8 mouse cellular contexts compared by ENCODE assay signal in genomic region chr10:117681999-117682857, GRCm38 (mm10). TPM values are rescaled to one million over a fixed set of nuclear protein-coding genes. Genes with fewer than 3 reads are reported as not detected.
DNase-seq lines count a peak whose midpoint lies in the region; ATAC-seq and TF ChIP-seq lines count a peak whose summit lies in the region.
"Had no signal": no experiment of that assay in that cellular context is flagged by ENCODE, and none has a peak within 500 bp of the region (broad histone marks: within the 10 kb centered on the region; RNA-seq: fewer than 3 reads in every experiment).

No protein-coding gene starts in this region.

- H3K9ac ChIP-seq in kidney, embryonic 14.5 days (ENCODE audit: low read depth, low read length) = no peak overlapping the region
- no peak overlapping the region for H3K9ac ChIP-seq in ES-E14 (ENCODE audit: insufficient read depth, low read depth, low read length, poor library complexity, severe bottlenecking)
- H3K9ac ChIP-seq in liver, embryonic 14.5 days (replicated peaks) = no peak overlapping the region
- H3K9ac ChIP-seq: lung, embryonic 15.5 days had no signal

- TF ChIP-seq CTCF in liver, embryonic 14.5 days (IDR thresholded peaks at IDR 0.05; ENCODE audit: low read depth) = peak; percentile 71

- no peak overlapping the region for H3K4me3 ChIP-seq in kidney, embryonic 14.5 days (ENCODE audit: low read length)
- H3K4me3 ChIP-seq in ES-E14 (ENCODE audit: insufficient read depth in 1 of 2, low read depth in 1 of 2, low read length in 2 of 2, poor library complexity in 1 of 2, severe bottlenecking in 1 of 2) = no peak overlapping the region
- no peak overlapping the region for H3K4me3 ChIP-seq in liver, embryonic 14.5 days (ENCODE audit: insufficient read depth in 1 of 2, low read depth in 2 of 2, low read length in 2 of 2)
- H3K4me3 ChIP-seq: lung, embryonic 15.5 days had no signal

- ATAC-seq in kidney, embryonic 14.5 days (ENCODE audit: low FRiP score, low TSS enrichment) = no peak
- no peak for ATAC-seq in liver, embryonic 14.5 days (ENCODE audit: insufficient read depth)

- H3K4me1 ChIP-seq in kidney, embryonic 14.5 days (ENCODE audit: control insufficient read depth, insufficient read depth, low read length) = no peaks in the 10 kb centered on the region
- H3K4me1 ChIP-seq in ES-E14 (ENCODE audit: control insufficient read depth in 2 of 2, insufficient read depth in 2 of 2, low read length in 2 of 2, poor library complexity in 1 of 2) = peaks cover 0 to 10% of the 10 kb centered on the region in 2 experiments; a peak in 2 of 4 replicates
- H3K4me1 ChIP-seq in liver, embryonic 14.5 days (replicated peaks; ENCODE audit: control insufficient read depth in 2 of 2, insufficient read depth in 2 of 2, low read length in 1 of 2) = peaks cover 6 to 14% of the 10 kb centered on the region in 2 experiments
- H3K4me1 ChIP-seq: lung, embryonic 15.5 days had no signal

- H3K27me3 ChIP-seq in kidney, embryonic 14.5 days (ENCODE audit: control insufficient read depth, insufficient read depth, low read length) = no peaks in the 10 kb centered on the region
- H3K27me3 ChIP-seq in liver, embryonic 14.5 days (ENCODE audit: control insufficient read depth, insufficient read depth, low read length) = no peaks in the 10 kb centered on the region
- H3K27me3 ChIP-seq: lung, embryonic 15.5 days had no signal

- DNase-seq in kidney, adult 11 months = peak; percentile 30
- peak; percentile 55 to 57 for DNase-seq in B cell, adult 2 months
- peak; percentile 64 for DNase-seq in ES-E14 (ENCODE audit: low read depth, low spot score)
- peak; percentile 69 for DNase-seq in embryo, embryonic 11 days
- no peak for DNase-seq in liver, embryonic 14.5 days (ENCODE audit: low read depth in 3 of 3, low spot score in 3 of 3)
- DNase-seq in frontal cortex, postnatal 25 days (ENCODE audit: low spot score in 2 of 2) = no peak

- in situ Hi-C loops in ES-E14 (cut with MboI; ENCODE audit: low sequenced_read_pairs in 2 of 2, unreplicated experiment in 2 of 2) = no loop called here

- no peak overlapping the region for H3K4me2 ChIP-seq in kidney, embryonic 14.5 days (replicated peaks; ENCODE audit: low read depth, low read length)
- H3K4me2 ChIP-seq in liver, embryonic 14.5 days (ENCODE audit: low read depth) = no peak overlapping the region
- H3K4me2 ChIP-seq: lung, embryonic 15.5 days had no signal

- H3K27ac ChIP-seq in kidney, embryonic 14.5 days (ENCODE audit: low read depth, low read length) = no peak overlapping the region
- H3K27ac ChIP-seq in ES-E14 (ENCODE audit: insufficient read depth, low read depth, low read length, poor library complexity, severe bottlenecking) = no peak overlapping the region
- no peak overlapping the region for H3K27ac ChIP-seq in liver, embryonic 14.5 days
- H3K27ac ChIP-seq: lung, embryonic 15.5 days had no signal

- WGBS in kidney, embryonic 14.5 days = 71% methylated on average over 14 of the region's 14 CpGs
- 56% methylated on average over 14 of the region's 14 CpGs for WGBS in liver, embryonic 14.5 days (ENCODE audit: insufficient replicate concordance)

- TF ChIP-seq EP300 in liver, embryonic 14.5 days (IDR thresholded peaks at IDR 0.05; ENCODE audit: low read depth) = no peak

- H3K9me3 ChIP-seq in kidney, embryonic 14.5 days (ENCODE audit: control insufficient read depth, low read length) = no peaks in the 10 kb centered on the region
- no peaks in the 10 kb centered on the region for H3K9me3 ChIP-seq in ES-E14 (ENCODE audit: control insufficient read depth, insufficient read depth, low read depth, low read length)
- no peaks in the 10 kb centered on the region for H3K9me3 ChIP-seq in liver, embryonic 14.5 days (ENCODE audit: control insufficient read depth, low read length)
- H3K9me3 ChIP-seq: lung, embryonic 15.5 days had no signal

- no peaks in the 10 kb centered on the region for H3K36me3 ChIP-seq in kidney, embryonic 14.5 days (ENCODE audit: control insufficient read depth, insufficient read depth, low read length)
- no peaks in the 10 kb centered on the region for H3K36me3 ChIP-seq in ES-E14 (ENCODE audit: control insufficient read depth, insufficient read depth, low read length, poor library complexity, severe bottlenecking)
- H3K36me3 ChIP-seq in liver, embryonic 14.5 days (replicated peaks; ENCODE audit: control insufficient read depth, insufficient read depth, low read depth) = no peaks in the 10 kb centered on the region

TF ChIP-seq in ES-E14, 5 proteins besides CTCF, POLR2A, EP300 and RAD21:
- TF ChIP-seq ZC3H11A (IDR thresholded peaks at IDR 0.05; ENCODE audit: borderline replicate concordance, low read depth, low read length) (peak; percentile 55; the same call in 1 of the 2 replicates), HCFC1 (IDR thresholded peaks at IDR 0.05; ENCODE audit: borderline replicate concordance, insufficient read depth, low read length) (no peak), ZNF384 (IDR thresholded peaks at IDR 0.05; ENCODE audit: low read depth, low read length) (0 out of 2 replicates have a peak, but pooled peaks have one; percentile 48)

RNA-seq across cellular contexts. Expression of gene Mdm2, which starts 28.3 kb away (rescaled TPM):
- 38.6 and 65.6 TPM in 2 replicates for polyA plus RNA-seq in kidney, embryonic 14.5 days (2014; fragmentation: Nextera tagmentation; extraction: Ambion mirVana)
- total RNA-seq in ES-E14 (2012; rRNA removed) = 145 and 178 TPM in 2 replicates
- polyA plus RNA-seq in liver, embryonic 14.5 days (2012; rRNA removed) = 14.4 and 20.0 TPM in 2 replicates
- 12.8 and 13.9 TPM in 2 replicates for polyA plus RNA-seq in liver, embryonic 14.5 days (2014; fragmentation: Nextera tagmentation; extraction: Ambion mirVana)

RNA-seq across cellular contexts. Expression of gene Cpm, which starts 52.9 kb away (rescaled TPM):
- 21.8 and 28.9 TPM in 2 replicates for polyA plus RNA-seq in kidney, embryonic 14.5 days (2014; fragmentation: Nextera tagmentation; extraction: Ambion mirVana)
- 4.6 and 4.8 TPM in 2 replicates for total RNA-seq in ES-E14 (2012; rRNA removed)
- polyA plus RNA-seq in liver, embryonic 14.5 days (2012; rRNA removed) = 3.9 and 4.0 TPM in 2 replicates
- polyA plus RNA-seq in liver, embryonic 14.5 days (2014; fragmentation: Nextera tagmentation; extraction: Ambion mirVana) = 9.1 and 12.1 TPM in 2 replicates

Comparison
In these comparisons a context has a peak if more than half of its experiments do, and no peak if none do; other contexts are left out.
1. DNase-seq: peak in kidney, adult 11 months (single experiment), B cell, adult 2 months (2 of 2), ES-E14 (single experiment) and embryo, embryonic 11 days (single experiment); none in liver, embryonic 14.5 days (0 of 3) and frontal cortex, postnatal 25 days (0 of 2).